Mouse (Mus musculus): ENCODE measurements around the gene Gsta1.
"Not testable (repeated sequence)": the region's sequence is repeated elsewhere in the genome, so short reads cannot be mapped to it uniquely, and the experiment has no call there.

The Gsta1 gene

DNA sequence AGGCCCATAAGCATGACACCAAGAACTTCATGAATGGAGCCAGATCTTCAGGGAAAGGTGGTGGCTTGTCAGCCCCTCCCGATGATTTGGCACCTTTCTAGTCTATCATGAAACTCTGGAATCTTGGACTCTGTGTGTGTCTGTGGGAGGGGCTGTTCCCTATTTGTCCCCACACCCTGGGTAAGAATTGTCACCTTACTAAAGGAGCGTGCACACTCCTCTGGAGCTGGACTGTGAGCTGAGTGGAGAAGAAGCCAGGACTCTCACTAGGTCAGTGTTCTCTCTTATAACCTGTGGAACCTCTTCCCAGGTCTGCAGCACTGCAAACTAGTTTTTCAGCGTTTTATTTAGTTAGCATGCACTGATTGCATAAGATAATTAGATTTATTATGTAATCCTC lies at the start of gene Gsta1:
Gene Gsta1 (plus strand): TSS at position 196 of the 400 bp plus-strand sequence.
- not testable (repeated sequence) for DNase-seq

DNA sequence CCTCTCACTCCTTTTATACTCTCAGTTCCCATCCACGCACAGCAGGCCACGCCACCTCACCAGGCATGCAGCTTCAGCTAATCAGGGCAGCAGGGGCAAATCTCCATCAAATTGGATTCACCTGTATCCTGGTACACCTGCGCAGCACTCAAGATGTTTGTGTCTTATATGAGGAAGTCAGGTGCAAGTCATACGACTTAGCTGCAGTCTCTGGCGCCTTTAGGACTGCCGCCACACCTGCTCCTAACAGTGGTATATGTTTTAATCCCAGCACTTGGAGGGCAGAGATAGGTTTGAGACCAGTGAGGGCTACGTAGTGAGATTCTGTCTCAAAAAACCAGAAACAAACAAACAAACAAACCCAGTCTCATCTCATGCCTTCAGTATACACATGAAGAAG lies 48.0 kb upstream of the Gsta1 start, which contains the start of gene Gsta4:
Gene Gsta4 (plus strand): TSS at position 301 of the 400 bp plus-strand sequence.
- not testable (repeated sequence) for DNase-seq

DNA sequence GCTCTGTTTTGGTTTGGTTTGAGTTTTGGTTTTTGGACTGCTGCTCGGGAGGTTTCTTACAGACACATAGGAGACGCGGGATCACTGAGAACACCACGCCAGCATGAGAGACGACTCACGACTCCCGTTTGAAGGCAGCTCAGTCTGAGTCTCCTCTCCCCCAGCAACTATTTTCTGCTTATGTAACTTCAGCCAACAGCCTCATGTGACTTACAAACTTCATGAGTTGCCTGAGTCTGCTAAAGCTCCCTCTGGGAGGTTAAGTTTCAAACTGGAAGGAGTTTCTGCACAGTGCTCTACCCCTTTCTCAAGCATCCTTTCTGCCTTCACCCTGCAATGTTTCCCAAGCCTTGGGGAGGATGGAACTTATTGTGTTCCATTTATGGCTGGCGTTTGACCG lies 44.8 kb upstream of the Gsta1 start:
- no peak for DNase-seq

DNA sequence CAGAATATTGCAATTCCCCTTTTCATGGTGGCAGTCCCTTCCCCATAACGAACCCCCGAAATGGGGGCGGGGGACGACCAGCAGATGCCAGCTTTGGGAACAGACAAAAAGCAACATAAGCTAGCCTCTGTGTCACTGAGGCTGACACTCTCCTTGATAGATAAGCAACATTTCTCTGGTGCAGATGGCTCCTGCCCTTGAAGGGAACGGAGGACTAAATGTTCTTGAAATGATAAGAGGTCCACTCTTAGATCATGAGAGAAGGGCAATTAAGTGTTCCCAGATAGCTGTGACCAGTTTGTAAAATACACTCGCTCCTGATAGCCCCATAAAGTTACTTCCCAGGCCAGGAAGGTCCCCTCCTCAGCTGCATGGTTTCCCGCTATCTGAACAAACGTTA lies 41.5 kb upstream of the Gsta1 start:
- DNase-seq = no peak

DNA sequence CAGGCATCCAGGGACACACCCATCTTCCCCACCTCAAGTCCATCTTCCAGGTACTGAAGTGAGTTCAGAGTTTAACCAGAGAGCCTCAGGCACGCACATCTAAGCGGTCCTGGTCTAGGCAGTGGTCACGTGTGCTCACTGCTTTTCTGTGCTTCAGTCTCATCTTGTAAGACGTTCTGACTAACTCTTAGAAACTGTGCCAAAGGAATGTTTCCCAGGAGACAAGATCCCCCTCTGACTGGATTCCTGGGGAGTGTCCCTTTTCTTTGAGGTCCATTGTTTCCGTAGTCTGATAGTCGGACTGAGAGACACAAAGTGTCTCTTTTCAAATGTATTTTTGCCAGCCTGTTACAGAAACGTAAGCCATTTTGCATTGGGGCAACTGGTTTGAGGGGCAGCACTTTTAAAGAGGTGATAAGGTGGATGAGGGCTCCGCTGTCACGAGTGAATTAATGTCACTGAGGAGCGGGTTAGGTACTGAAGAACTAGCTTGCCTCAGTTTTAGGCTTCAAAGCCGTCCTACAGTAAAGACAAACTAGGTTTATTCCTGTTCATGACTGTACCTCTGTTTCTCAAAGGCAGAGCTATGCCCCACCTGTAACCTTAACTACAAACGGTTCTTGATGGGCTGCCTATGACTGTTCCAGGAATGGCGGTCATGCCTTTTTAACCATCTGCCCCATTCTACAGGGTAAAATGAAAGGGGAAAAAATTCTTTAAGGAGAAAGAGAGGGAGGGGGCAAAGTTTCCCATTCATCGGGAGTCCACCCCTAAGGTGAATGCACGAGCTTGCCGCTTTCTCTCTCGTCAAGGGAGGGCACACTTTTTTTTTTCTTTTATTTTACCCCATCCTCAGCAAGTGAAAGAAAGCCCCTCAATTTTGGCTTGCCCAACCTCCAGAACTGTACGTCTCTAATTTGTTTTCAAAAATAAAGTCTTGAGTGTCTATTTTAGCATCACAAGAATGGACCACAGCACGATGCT lies 39.5 kb upstream of the Gsta1 start:
- no peak for DNase-seq

DNA sequence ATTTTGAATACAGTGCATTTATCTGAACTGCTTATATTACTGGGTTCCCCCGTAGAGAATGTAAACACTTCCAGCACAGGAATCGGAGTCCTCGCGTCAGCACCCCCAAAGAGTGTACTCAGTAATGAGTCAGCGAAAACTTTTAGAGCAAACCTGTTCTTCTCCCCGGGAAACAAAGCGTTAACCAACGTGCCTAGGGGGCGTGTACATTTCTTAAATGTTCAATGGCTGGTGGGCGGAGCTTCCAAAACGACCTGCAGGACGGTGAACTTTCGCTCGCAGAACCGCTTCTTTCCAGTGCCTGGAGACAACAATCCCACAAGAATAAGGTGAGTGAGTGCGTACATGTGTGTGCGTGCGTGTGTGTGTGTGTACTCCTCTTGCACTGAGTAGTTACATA lies 38.7 kb upstream of the Gsta1 start:
- peak in 1 of 2 experiments; percentile 24 for DNase-seq

DNA sequence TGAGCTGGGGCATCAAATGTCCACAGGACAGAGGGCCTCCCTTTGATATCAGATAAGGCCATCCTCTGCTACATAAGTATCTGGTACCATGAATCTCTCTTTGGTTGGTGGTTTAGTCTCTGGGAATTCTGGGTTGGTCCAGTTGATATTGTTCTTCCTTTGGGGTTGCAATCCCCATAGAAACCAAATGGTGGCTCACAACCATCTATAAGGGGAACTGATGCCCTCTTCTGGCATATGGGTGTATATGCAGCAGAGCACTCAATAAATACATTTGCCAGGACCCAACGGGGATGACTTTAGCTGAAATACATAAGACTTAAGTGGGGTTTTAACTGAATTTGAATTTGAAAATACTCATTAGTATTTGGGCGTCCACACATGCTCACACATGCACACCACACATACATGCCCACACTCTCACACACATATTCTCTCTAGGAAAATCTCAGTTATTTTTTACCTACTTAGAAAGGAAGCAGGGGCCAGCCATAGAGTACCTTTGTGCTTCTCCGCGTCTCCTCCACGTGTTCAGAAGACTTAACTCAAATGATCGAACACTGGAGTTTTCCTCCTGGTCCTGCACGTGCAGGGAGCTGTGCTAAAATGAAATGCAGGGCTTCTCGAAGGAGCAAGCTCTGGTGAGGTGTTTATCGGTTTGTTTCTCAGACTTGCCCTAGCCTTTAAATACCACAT lies 36.4 kb upstream of the Gsta1 start:
- peak; percentile 15 to 49 for DNase-seq

DNA sequence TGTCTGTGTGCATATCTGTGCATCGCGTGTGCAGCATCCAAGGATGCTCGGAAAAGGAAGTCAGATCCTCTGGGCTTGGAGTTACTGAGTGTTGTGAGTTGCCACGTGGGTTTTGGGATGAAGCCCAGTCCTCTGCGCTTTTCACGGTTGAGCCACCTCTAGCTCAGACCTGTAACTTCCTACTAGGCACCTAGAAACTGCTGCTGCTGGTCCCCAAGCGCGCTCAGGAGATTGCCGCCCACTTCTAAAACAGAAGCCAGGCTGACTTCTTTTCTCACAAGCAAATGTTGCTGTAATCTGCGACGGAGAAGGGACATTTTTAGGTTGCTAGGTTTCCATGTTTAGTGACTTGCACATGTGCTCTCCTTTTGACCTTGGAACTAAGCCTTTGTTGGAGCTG lies 35.4 kb upstream of the Gsta1 start:
- DNase-seq = no peak

DNA sequence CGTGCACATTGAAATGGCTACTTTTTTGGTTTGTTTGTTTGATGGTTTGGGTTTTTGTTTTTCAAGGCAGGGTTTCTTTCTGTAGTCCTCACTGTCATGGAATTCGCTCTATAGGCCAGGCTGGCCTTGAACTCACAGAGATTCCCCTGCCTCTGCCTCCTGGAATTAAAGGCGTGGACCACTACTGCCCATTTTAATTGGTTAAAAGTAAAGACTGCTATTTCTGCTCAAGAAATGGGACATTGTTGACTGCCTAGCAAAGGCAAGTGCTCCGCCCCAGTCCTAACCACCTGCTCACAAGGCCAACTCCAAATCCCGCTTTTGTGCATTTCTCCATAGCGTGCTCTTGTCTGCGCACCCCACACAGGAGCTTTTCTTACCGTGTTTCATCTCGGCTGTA lies 32.7 kb upstream of the Gsta1 start:
- DNase-seq = no peak

DNA sequence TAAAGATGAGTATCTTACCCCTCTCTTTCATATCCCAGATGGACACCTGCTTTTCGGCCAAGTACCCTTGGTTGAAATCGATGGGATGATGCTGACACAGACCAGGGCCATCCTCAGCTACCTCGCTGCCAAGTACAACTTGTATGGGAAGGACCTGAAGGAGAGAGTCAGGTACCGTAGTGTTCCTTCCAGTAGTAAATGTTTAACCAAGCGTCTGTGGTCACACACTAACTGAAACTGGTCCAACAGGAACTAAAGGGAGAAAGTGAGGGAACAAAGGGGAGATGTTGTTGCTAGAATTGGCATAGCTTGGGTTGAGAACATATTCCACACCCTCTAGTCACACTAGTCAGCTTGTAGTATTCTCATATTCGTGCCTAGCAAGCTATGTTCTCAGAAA lies 26.3 kb upstream of the Gsta1 start:
- DNase-seq = no peak

DNA sequence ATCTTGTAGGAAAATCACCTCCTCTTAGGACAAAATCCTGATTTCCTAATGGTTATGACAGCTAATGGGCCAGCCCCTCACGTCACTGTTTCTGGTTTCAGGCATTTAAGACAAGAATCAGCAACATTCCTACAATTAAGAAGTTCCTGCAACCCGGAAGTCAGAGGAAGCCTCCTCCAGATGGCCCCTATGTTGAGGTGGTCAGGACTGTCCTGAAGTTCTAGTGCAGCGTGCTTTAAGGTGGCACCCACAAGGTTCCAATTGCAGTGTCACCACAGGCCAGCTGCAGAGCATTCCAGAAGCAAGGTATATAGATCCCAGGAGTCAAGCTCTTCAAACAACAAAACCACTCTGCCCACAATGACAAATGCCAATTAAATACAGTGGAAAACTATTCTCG lies 21.5 kb upstream of the Gsta1 start:
- DNase-seq = no peak

DNA sequence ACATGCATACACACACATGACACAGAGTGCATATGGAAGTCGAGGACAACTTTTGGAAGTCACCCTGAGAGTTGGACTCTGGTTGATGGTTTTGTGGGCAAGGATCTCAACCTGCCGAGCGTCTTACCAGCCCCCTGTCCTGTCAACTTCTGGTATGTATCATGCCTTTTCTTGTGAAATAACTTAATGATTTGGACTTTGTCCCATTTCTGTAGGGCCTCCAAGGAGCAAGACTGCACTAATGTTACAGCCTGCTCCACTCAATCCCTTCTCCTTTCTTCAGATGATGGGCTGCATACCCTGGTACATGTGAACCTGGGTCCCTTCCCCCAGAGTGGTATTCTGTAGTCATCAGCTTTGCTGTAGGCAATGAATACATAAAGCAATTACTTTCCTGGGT lies 20.4 kb upstream of the Gsta1 start:
- DNase-seq = no peak

DNA sequence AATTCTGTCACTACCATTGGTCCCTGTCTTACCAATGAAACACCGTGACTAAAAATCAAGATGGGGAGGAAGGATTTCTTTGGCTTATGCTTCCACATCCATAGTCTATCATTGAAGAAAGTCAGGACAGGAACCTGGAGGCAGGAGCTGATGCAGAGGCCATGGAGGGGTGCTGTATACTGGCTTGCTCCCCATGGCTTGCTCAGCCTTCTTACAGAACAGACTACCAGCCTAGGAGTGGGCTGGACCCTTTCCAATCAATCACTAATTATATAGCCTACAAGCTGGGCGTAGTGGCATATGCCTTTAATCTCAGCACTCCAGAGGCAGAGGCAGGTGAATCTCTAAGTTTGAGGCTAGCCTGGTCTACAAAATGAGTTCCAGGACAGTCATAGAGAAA lies 19.6 kb upstream of the Gsta1 start:
- no peak for DNase-seq

DNA sequence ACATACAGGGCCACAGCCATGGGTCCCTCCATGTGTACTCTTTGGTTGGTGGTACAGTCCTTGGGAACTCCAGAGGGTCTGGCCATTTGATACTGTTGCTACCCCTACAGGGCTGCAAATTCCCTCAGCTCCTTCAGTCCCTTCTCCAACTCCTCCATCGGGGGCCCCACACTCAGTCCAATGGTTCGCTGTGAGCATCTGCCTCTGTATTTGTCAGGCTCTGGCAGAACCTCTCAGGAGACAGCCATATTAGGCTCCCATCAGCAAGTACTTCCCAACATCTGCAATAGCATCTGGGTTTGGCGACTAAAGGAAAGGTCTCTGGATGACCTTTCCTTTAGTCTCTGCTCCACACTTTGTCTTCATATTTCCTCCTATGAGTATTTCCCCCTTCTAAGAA lies 18.9 kb upstream of the Gsta1 start:
- no peak for DNase-seq

DNA sequence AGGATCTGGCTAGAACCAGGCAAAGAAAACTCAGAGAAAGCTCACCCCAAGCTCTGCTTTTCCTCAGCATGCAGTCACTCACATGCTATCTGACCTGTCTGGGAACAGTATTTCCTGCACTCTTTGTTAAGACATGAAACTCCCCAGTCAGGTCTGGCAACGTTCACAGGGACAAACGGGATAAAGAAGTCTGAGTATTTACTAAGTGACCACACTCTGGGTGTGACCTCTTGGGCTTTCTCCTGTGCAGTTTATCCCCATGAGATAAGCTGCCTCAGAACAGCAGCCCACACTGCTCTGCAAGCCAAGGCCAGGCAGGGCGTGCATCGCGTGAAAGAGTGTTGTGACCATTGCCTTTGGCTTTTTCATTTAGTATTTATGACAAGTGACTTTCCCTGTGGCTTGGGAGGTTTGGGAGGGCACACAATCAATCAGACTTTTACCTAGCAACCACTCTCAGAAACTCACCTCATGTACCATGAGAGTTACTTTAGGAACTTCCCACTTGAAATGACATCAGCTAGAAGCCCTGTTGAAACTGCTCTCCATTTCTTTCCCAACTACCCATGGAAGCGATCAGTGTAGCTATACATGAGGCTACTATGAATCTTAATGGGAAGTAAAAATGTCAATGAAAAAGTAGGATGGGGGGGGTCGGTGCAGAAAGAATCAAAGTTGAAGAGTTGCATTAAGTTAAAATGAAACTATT lies 18.0 kb upstream of the Gsta1 start:
- DNase-seq = no peak

DNA sequence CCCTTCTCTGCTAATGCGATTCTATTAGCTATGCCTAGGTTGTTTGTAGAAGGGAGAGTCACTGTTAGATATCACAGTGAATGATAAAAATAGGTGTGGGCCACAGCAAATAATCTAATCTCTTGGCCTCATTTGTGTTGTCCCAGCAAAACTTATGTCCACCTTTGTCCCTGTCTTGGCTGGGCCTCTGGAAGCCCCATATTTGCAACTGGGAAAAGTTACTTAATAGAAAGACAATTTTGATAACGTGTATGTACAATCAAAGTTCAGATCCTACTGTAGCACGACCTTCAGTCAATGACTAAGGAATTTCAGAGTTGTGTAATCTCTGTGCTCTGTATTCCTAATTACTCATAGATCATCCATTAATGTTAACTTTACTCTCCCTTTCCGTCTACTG lies 13.4 kb upstream of the Gsta1 start:
- DNase-seq = no peak

DNA sequence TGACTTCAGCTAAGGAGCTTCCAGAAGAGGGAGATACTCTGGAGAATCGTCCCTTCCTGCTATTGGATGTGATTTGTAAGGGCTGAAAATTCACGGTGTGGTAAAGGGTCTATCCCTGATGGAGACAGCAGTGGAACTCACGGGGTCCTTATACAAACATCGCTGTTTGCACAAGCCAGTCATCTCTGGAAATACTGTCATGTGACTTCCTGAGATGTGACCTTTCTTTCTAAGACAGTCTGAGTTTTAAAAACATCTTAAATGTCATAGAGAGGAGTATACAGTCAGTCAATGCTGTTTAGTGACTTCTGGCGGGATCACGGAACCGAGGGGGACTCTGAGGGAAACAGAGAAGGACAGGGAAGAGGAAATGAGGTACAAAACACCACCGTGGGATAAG lies 7.8 kb upstream of the Gsta1 start:
- no peak for DNase-seq

DNA sequence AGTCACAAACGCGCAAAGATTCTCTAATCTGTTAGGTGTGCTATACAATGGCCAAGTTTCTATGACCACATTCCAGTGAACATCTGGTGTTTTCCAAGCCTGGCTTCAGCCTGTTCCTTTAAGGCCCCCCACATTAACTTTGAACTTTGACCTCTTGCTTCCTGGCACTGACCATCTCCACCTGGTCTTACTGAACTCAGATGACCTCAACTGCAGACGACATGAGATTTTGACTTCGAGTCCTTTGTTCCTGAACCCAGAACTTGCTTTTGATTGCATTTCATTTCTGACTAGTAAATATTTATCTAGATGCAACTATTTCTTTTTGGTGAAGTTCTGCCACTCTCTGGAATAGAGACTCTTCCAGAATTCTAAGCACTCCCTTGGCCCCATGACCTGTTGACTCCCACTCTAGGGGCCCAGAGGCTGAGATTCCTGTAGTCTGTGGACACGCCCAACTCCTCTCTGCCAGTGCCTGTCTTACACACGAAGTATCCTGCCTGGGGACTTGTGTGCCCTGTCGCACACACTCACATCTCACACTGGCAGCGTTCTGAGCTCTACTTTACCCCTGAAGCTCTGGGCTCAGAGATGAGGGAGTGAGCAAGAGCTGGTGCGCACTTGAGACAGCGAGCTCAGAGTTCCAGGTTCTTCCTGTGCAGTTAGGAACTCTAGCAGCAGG lies 7.1 kb upstream of the Gsta1 start:
- no peak for DNase-seq

DNA sequence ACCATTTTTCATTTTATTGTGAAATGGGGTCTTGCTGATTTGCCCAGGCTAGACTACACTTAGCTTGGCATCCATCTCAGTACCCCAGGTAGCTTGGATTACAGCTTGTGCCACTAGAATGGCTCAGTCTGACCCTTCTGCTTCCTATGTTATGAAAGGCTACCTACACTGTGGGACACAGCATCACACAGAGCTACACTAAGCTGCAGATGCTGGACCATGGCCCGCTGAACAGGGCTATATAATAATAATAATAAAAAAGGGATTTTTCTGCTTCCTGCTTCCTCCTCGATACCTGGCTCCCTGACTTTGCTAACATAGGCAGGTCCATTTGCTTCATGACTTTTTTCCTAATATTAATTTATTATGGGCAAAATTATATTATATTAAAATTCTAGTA lies 6.0 kb upstream of the Gsta1 start:
- DNase-seq = no peak

DNA sequence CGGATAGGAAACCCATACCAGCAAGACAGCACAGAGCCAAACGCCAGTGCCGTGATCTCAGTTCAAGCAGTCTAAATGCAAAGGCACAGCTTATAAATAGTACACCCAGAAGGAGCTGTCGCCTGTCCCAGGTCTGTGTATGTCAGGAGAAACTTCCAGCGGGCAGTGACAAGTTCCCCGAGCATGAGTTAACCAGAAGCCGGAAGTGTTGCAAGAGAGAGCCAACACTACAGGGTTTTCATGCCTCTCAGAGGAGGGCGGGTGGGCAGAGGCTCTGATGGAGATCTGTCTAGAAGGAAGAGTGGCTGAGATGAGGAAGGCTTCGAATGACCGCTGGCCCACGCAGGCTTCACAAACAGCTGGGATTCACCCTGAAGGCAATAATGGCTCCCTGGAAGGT lies 5.2 kb upstream of the Gsta1 start:
- no peak for DNase-seq

DNA sequence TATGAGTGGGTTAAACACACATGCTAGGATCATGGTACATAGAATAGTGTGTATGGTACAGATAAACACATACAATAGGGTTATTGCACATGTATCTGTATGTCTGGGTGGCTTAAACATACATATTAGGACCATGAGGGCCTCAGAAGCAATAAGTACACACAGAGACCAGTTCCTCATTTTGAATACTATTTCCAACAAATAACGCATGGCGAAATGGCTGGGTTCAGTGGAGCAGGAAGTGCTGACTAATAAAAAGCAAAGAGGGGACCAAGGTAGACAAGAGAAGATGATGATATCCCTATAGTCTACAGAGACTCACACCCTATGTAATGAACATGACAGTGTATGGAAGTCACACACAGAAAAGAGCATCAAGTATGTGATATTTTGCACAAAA lies 2.3 kb upstream of the Gsta1 start:
- no peak for DNase-seq

DNA sequence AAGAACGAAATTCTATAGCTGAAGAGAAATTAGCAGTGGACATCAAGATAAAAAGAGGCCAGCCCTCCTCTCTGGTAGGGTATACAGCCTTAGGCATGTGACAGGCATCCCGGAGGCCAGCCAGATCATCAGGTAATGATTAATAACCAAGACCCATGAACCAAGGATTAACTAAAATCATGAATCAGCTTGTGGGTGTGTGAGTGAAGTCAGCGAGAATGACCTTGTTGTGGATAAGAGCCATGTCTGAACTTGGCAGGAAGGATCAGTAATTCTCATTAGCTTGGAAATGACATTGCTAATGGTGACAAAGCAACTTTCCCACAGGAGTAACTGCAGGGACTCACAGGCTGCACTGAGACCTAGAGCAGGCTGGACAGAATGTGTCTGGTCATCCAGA lies 798 bp upstream of the Gsta1 start:
- DNase-seq = not testable (repeated sequence)

Data from cerebellum, postnatal 36 days (tissue).